Mouse (Mus musculus) intestine, embryonic 14.5 days (tissue): Measurements from ENCODE around the gene Ttc25. TPM values are rescaled to one million over a fixed set of nuclear protein-coding genes. Genes with fewer than 3 reads are reported as not detected.
"Not testable (repeated sequence)": the region's sequence is repeated elsewhere in the genome, so short reads cannot be mapped to it uniquely, and the experiment has no call there.

Experiments used
- ATAC-seq: fragments of 200-750 bp; cut with Nextera tagmentation; replicated peaks from 2 replicates; pipeline ENCODE4 v1.8.0; 2017; ENCODE audit warnings: low read depth, moderate number of reproducible peaks, moderate TSS enrichment, moderate library complexity; ENCODE audit not compliant: low FRiP score, low TSS enrichment
- DNase-seq: peaks from one replicate; pipeline ENCODE4 v3.0.0-alpha.2; 2018; ENCODE audit warnings: low spot score
- H3K27ac ChIP-seq: fragments of 300-500 bp; sonication (generic); 2 replicates; pipeline ENCODE4 v1.5.1; 2014; ENCODE audit warnings: low read depth, mild to moderate bottlenecking, control low read depth
- H3K27me3 ChIP-seq: fragments of 300-500 bp; sonication (generic); replicated peaks from 2 replicates; pipeline ENCODE4 v1.6.1; 2014; ENCODE audit warnings: low read length, control low read depth; ENCODE audit not compliant: control insufficient read depth, insufficient read depth
- H3K36me3 ChIP-seq: fragments of 300-500 bp; sonication (generic); 2 replicates; pipeline ENCODE4 v1.6.1; 2014; ENCODE audit warnings: low read length, control low read depth; ENCODE audit not compliant: control insufficient read depth, insufficient read depth
- H3K4me1 ChIP-seq: fragments of 300-500 bp; sonication (generic); replicated peaks from 2 replicates; pipeline ENCODE4 v1.6.1; 2014; ENCODE audit warnings: low read length, control low read depth, mixed read lengths; ENCODE audit not compliant: control insufficient read depth, insufficient read depth
- H3K4me2 ChIP-seq: fragments of 300-500 bp; sonication (generic); 2 replicates; pipeline ENCODE4 v1.6.1; 2014; ENCODE audit warnings: low read length
- H3K4me3 ChIP-seq: fragments of 300-500 bp; sonication (generic); 2 replicates; pipeline ENCODE4 v1.5.1; 2014; ENCODE audit warnings: low read depth, low read length, control low read depth, mixed read lengths
- H3K9ac ChIP-seq: fragments of 300-500 bp; sonication (generic); 2 replicates; pipeline ENCODE4 v1.6.1; 2014; ENCODE audit warnings: mild to moderate bottlenecking, low read length
- H3K9me3 ChIP-seq: fragments of 300-500 bp; sonication (generic); 2 replicates; pipeline ENCODE4 v1.6.1; 2016; ENCODE audit warnings: low read length, control low read depth; ENCODE audit not compliant: control insufficient read depth
- WGBS: fragments of 180-500 bp; shearing (Covaris S2); extraction: QIAGEN DNeasy Blood & Tissue Kit; methylation state at CpG from one replicate; pipeline ENCODE4 v1.1.7; 2014; 5-methylcytosine and 5-hydroxymethylcytosine counted together
- polyA plus RNA-seq: library from polyadenylated mRNA; unstranded; fragments of >200 nt; fragmentation: Nextera tagmentation; extraction: Ambion mirVana; gene quantifications from 2 replicates; pipeline ENCODE4 v1.2.1, GENCODE M21; 2014

Ttc25 gene
- polyA plus RNA-seq, 1 experiment from 2014 or later = 0.46 TPM

GRCm38 (mm10) chr11:100607121-100607520 lies 61.7 kb downstream of the Ttc25 start:
- H3K9me3 ChIP-seq = no peaks in the 10 kb centered on the region
- peaks cover 12% of the 10 kb centered on the region; the same call in 1 of the 2 replicates for H3K4me1 ChIP-seq
- H3K27ac ChIP-seq = no peak overlapping the region
- 96% methylated on average over 6 of the region's 6 CpGs for WGBS
- H3K4me3 ChIP-seq = no peak overlapping the region
- H3K4me2 ChIP-seq = no peak overlapping the region
- no peak overlapping the region for H3K9ac ChIP-seq
- DNase-seq = no peak
- no peaks in the 10 kb centered on the region for H3K27me3 ChIP-seq
- H3K36me3 ChIP-seq = peaks cover 24% of the 10 kb centered on the region
- no peak for ATAC-seq

- DNase-seq (no peak), ATAC-seq (no peak)
- Histone ChIP-seq H3K27me3 (no peaks in the 10 kb centered on the region), H3K9me3 (no peaks in the 10 kb centered on the region), H3K4me1 (peaks cover 16% of the 10 kb centered on the region; the same call in 1 of the 2 replicates), H3K27ac (no peak overlapping the region), H3K4me2 (no peak overlapping the region), H3K4me3 (no peak overlapping the region), H3K36me3 (peaks cover 17% of the 10 kb centered on the region), H3K9ac (no peak overlapping the region)
- 67% methylated on average over 4 of the region's 4 CpGs for WGBS
Observed at GRCm38 (mm10) chr11:100608796-100609195, 63.4 kb downstream of the Ttc25 start.

- DNase-seq (no peak), ATAC-seq (no peak)
- H3K9ac ChIP-seq = no peak overlapping the region
- no peaks in the 10 kb centered on the region for H3K27me3 ChIP-seq
- no peak overlapping the region for H3K4me2 ChIP-seq
- H3K4me3 ChIP-seq = no peak overlapping the region
- WGBS = 85% methylated on average over 5 of the region's 5 CpGs
- H3K27ac ChIP-seq = no peak overlapping the region
- no peaks in the 10 kb centered on the region for H3K9me3 ChIP-seq
- peaks cover 9% of the 10 kb centered on the region; the same call in 1 of the 2 replicates for H3K4me1 ChIP-seq
- H3K36me3 ChIP-seq = peaks cover 17% of the 10 kb centered on the region
Observed at GRCm38 (mm10) chr11:100609355-100609996, 64.1 kb downstream of the Ttc25 start.

- no peaks in the 10 kb centered on the region for H3K27me3 ChIP-seq
- DNase-seq = no peak
- 82% methylated on average over 9 of the region's 9 CpGs for WGBS
- H3K4me1 ChIP-seq = peaks cover 8% of the 10 kb centered on the region; the same call in 1 of the 2 replicates
- ATAC-seq = no peak
- no peaks in the 10 kb centered on the region for H3K9me3 ChIP-seq
- H3K4me3 ChIP-seq = no peak overlapping the region
- peaks cover 17% of the 10 kb centered on the region for H3K36me3 ChIP-seq
- H3K27ac ChIP-seq = no peak overlapping the region
- H3K9ac ChIP-seq = no peak overlapping the region
- H3K4me2 ChIP-seq = no peak overlapping the region
Observed at GRCm38 (mm10) chr11:100609997-100610680, 64.7 kb downstream of the Ttc25 start.

- H3K27ac ChIP-seq = no peak overlapping the region
- H3K9me3 ChIP-seq = no peaks in the 10 kb centered on the region
- H3K4me1 ChIP-seq = peaks cover 8% of the 10 kb centered on the region; the same call in 1 of the 2 replicates
- no peak for ATAC-seq
- no peak overlapping the region for H3K4me3 ChIP-seq
- no peak overlapping the region for H3K4me2 ChIP-seq
- DNase-seq = no peak
- peaks cover 23% of the 10 kb centered on the region for H3K36me3 ChIP-seq
- WGBS = 88% methylated on average over 6 of the region's 6 CpGs
- H3K9ac ChIP-seq = no peak overlapping the region
- no peaks in the 10 kb centered on the region for H3K27me3 ChIP-seq
Observed at GRCm38 (mm10) chr11:100611627-100612026, 66.2 kb downstream of the Ttc25 start.

- peaks cover 16% of the 10 kb centered on the region for H3K4me1 ChIP-seq
- H3K4me2 ChIP-seq = no peak overlapping the region; the same call in 1 of the 2 replicates
- H3K27ac ChIP-seq = no peak overlapping the region
- H3K4me3 ChIP-seq = no peak overlapping the region
- WGBS = 88% methylated on average over 3 of the region's 3 CpGs
- H3K9ac ChIP-seq = no peak overlapping the region
- DNase-seq = no peak
- H3K27me3 ChIP-seq = no peaks in the 10 kb centered on the region
- H3K36me3 ChIP-seq = peaks cover 18% of the 10 kb centered on the region
- no peak for ATAC-seq
- no peaks in the 10 kb centered on the region for H3K9me3 ChIP-seq
Observed at GRCm38 (mm10) chr11:100613241-100613640, 67.8 kb downstream of the Ttc25 start.

- H3K4me3 ChIP-seq = no peak overlapping the region
- H3K36me3 ChIP-seq = peaks cover 7% of the 10 kb centered on the region; the same call in 1 of the 2 replicates
- no peak overlapping the region for H3K4me2 ChIP-seq
- H3K9ac ChIP-seq = no peak overlapping the region
- H3K4me1 ChIP-seq = peaks cover 14% of the 10 kb centered on the region
- no peak for ATAC-seq
- no peaks in the 10 kb centered on the region for H3K9me3 ChIP-seq
- no peaks in the 10 kb centered on the region for H3K27me3 ChIP-seq
- WGBS = 88% methylated on average over 5 of the region's 5 CpGs
- DNase-seq = no peak
- no peak overlapping the region for H3K27ac ChIP-seq
Observed at GRCm38 (mm10) chr11:100616332-100616731, 70.9 kb downstream of the Ttc25 start.

- not testable (repeated sequence) for H3K27ac ChIP-seq, DNase-seq, H3K36me3 ChIP-seq, H3K4me3 ChIP-seq, H3K27me3 ChIP-seq, H3K9ac ChIP-seq, ATAC-seq, H3K4me2 ChIP-seq, H3K9me3 ChIP-seq
- WGBS = 94% methylated on average over 7 of the region's 7 CpGs
- peaks cover 14% of the 10 kb centered on the region for H3K4me1 ChIP-seq
Observed at GRCm38 (mm10) chr11:100616836-100617235, 71.4 kb downstream of the Ttc25 start.
